Mouse (Mus musculus): ENCODE data around the gene Olfr1373.

Gene Olfr1373

GRCm38 (mm10) chr11:52105503-52105902 is 39.8 kb downstream of the Olfr1373 start:
- no peak for DNase-seq

- DNase-seq, result no peak
Measured at GRCm38 (mm10) chr11:52102977-52103376, 42.4 kb downstream of the Olfr1373 start.

- DNase-seq, result no peak
Measured at GRCm38 (mm10) chr11:52099771-52100219, 45.5 kb downstream of the Olfr1373 start.

- DNase-seq, result peak in 1 of 2 experiments; percentile 48
Measured at GRCm38 (mm10) chr11:52099031-52099761, 46.1 kb downstream of the Olfr1373 start.

GRCm38 (mm10) chr11:52098398-52098946 is 46.9 kb downstream of the Olfr1373 start, which contains the start of gene Ppp2ca:
Gene Ppp2ca (plus strand): TSS chr11:52098681.
- peak; percentile 98 to 99 for DNase-seq

GRCm38 (mm10) chr11:52097596-52097995 is 47.7 kb downstream of the Olfr1373 start:
- no peak for DNase-seq

GRCm38 (mm10) chr11:52097016-52097415 is 48.3 kb downstream of the Olfr1373 start:
- DNase-seq, result no peak

Data from kidney, adult 8-10 months (tissue).